Mouse (Mus musculus): Measurements from ENCODE around the gene Bik. TPM values are rescaled to one million over a fixed set of nuclear protein-coding genes. Genes with fewer than 3 reads are reported as not detected.
"Not testable (repeated sequence)": the region's sequence is repeated elsewhere in the genome, so short reads cannot be mapped to it uniquely, and the experiment has no call there.

Bik gene
- total and polyA plus RNA-seq, 2 experiments from 2014 or later = 37.7 to 49.6 TPM

GRCm38 (mm10) chr15:83499211-83499755 is 27.4 kb upstream of the Bik start:
- Histone ChIP-seq H3K27me3 (ENCODE audit: control insufficient read depth, insufficient read depth, low read length) (no peaks in the 10 kb centered on the region), H3K9me3 (replicated peaks; ENCODE audit: control insufficient read depth, low read length) (no peaks in the 10 kb centered on the region), H3K4me3 (ENCODE audit: low read depth, low read length) (no peak overlapping the region), H3K36me3 (replicated peaks; ENCODE audit: control insufficient read depth, insufficient read depth, low read length) (peaks cover 51% of the 10 kb centered on the region; the same call in 1 of the 2 replicates), H3K4me2 (ENCODE audit: low read depth, low read length) (no peak overlapping the region), H3K4me1 (ENCODE audit: control insufficient read depth, insufficient read depth) (no peaks in the 10 kb centered on the region), H3K27ac (ENCODE audit: low read depth) (no peak overlapping the region), H3K9ac (replicated peaks; ENCODE audit: low read depth, low read length) (no peak overlapping the region)
- TF ChIP-seq EP300 (IDR thresholded peaks at IDR 0.05; ENCODE audit: low read depth) (no peak), CTCF (IDR thresholded peaks at IDR 0.05; ENCODE audit: low read depth) (no peak)
- WGBS = 85% methylated on average over 10 of the region's 10 CpGs
- ATAC-seq (ENCODE audit: insufficient read depth, low read depth) (no peak), DNase-seq (ENCODE audit: low spot score) (no peak)

DNA sequence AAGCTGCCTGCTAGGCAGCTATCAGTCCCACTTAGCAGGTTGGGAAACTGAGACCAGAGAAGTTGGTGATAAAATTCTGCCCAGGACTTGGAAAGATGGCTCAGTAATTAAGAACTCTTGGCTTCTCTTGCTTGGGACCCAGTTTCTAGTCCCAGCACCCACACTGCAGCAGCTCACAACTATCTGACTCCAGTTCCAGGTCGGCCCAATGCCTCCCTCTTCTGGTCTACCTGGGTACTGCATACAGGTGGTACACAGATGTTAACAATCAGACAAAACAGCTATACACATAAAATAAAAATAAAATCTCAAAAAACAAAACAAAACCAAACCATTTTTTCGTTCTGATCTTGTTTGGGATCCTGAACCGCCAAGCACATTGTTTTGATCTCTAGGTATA is 26.3 kb upstream of the Bik start:
- H3K4me2 ChIP-seq (ENCODE audit: low read depth, low read length) = no peak overlapping the region
- no peaks in the 10 kb centered on the region for H3K27me3 ChIP-seq (ENCODE audit: control insufficient read depth, insufficient read depth, low read length)
- no peak for ATAC-seq (ENCODE audit: insufficient read depth, low read depth)
- peaks cover 57% of the 10 kb centered on the region; the same call in 1 of the 2 replicates for H3K36me3 ChIP-seq (replicated peaks; ENCODE audit: control insufficient read depth, insufficient read depth, low read length)
- H3K9me3 ChIP-seq (replicated peaks; ENCODE audit: control insufficient read depth, low read length) = no peaks in the 10 kb centered on the region
- H3K4me1 ChIP-seq (ENCODE audit: control insufficient read depth, insufficient read depth) = no peaks in the 10 kb centered on the region
- no peak for TF ChIP-seq EP300 (IDR thresholded peaks at IDR 0.05; ENCODE audit: low read depth)
- peak; percentile 51 for TF ChIP-seq CTCF (IDR thresholded peaks at IDR 0.05; ENCODE audit: low read depth)
- no peak overlapping the region for H3K4me3 ChIP-seq (ENCODE audit: low read depth, low read length)
- WGBS = 53% methylated on average over 3 of the region's 3 CpGs
- H3K9ac ChIP-seq (replicated peaks; ENCODE audit: low read depth, low read length) = no peak overlapping the region
- no peak overlapping the region for H3K27ac ChIP-seq (ENCODE audit: low read depth)
- no peak for DNase-seq (ENCODE audit: low spot score)

DNA sequence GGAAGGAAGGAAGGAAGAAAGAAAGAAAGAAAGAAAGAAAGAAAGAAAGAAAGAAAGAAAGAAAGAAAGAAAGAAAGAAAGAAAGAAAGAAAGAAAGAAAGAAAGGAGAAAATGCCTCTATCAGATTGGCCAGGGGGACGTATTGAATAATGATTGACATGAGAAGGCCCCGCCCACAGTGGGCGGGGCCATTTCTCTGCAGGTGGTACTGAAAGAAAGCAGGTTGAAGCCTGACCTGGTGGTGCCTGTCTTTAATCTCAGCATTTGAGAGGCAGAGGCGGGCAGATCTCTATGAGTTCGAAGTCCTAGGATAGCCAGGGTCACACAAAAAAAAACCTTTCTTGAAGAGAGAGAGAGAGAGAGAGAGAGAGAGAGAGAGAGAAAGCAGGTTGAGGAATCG is 25.2 kb upstream of the Bik start:
- not testable (repeated sequence) for DNase-seq (ENCODE audit: low spot score); H3K9ac ChIP-seq (replicated peaks; ENCODE audit: low read depth, low read length); H3K27ac ChIP-seq (ENCODE audit: low read depth); H3K4me3 ChIP-seq (ENCODE audit: low read depth, low read length); ATAC-seq (ENCODE audit: insufficient read depth, low read depth); H3K4me1 ChIP-seq (ENCODE audit: control insufficient read depth, insufficient read depth); H3K9me3 ChIP-seq (replicated peaks; ENCODE audit: control insufficient read depth, low read length); H3K4me2 ChIP-seq (ENCODE audit: low read depth, low read length); H3K27me3 ChIP-seq (ENCODE audit: control insufficient read depth, insufficient read depth, low read length)
- H3K36me3 ChIP-seq (replicated peaks; ENCODE audit: control insufficient read depth, insufficient read depth, low read length) = peaks cover 47% of the 10 kb centered on the region; the same call in 1 of the 2 replicates
- 78% methylated on average over 6 of the region's 6 CpGs for WGBS

DNA sequence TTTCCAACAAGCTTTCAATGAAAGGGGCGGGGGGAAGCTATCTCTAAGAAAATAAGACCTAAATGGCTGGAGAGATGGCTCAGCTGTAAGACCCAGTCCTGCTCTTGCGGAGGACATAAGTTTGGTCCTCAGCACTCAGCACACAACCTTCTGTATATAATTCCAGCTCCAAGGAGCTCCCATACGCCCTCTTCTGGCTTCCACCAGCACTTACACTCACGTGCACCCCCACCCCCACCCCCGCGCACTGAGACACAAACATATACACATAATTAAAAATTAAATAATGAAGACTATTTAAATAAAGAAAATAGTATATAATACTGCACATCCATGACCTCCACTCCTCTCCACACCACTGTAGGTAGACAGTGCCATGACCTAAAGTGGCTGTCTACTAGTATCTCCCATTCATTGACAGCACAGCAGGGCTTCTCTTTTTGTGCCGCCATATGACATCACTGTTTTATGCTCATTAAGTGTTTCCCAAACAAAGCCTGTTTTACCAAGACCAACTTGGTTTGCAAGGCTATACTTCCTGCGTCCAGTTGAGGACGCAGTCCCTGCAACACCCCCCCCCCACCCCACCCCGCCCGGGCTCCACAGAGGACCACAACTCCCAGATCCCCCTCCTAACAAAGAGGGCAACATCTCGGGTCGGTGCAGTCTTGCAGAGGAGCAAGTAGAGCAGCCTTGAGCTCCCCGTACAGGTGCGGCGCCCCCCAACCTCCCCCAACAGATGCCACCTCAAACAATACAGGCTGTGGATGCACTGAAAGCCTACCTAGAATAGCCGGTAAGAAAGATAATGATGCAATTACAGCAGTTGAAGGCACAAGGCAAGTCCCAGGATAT is 16.5 kb upstream of the Bik start:
- Histone ChIP-seq H3K36me3 (replicated peaks; ENCODE audit: control insufficient read depth, insufficient read depth, low read length) (peaks cover 2% of the 10 kb centered on the region; the same call in 1 of the 2 replicates), H3K4me1 (ENCODE audit: control insufficient read depth, insufficient read depth) (no peaks in the 10 kb centered on the region), H3K27ac (ENCODE audit: low read depth) (no peak overlapping the region), H3K9me3 (replicated peaks; ENCODE audit: control insufficient read depth, low read length) (no peaks in the 10 kb centered on the region), H3K27me3 (ENCODE audit: control insufficient read depth, insufficient read depth, low read length) (no peaks in the 10 kb centered on the region), H3K4me2 (ENCODE audit: low read depth, low read length) (peak overlapping the region; percentile 99), H3K9ac (replicated peaks; ENCODE audit: low read depth, low read length) (peak overlapping the region; percentile 54), H3K4me3 (ENCODE audit: low read depth, low read length) (peak overlapping the region; percentile 59)
- TF ChIP-seq EP300 (IDR thresholded peaks at IDR 0.05; ENCODE audit: low read depth) = no peak
- 0 out of 2 replicates have a peak, but pooled peaks have one; percentile 13 for TF ChIP-seq CTCF (IDR thresholded peaks at IDR 0.05; ENCODE audit: low read depth)
- no peak for DNase-seq (ENCODE audit: low spot score)
- 29% methylated on average over 17 of the region's 17 CpGs for WGBS
- ATAC-seq (ENCODE audit: insufficient read depth, low read depth) = peak; percentile 28; the same call in 1 of the 2 replicates

DNA sequence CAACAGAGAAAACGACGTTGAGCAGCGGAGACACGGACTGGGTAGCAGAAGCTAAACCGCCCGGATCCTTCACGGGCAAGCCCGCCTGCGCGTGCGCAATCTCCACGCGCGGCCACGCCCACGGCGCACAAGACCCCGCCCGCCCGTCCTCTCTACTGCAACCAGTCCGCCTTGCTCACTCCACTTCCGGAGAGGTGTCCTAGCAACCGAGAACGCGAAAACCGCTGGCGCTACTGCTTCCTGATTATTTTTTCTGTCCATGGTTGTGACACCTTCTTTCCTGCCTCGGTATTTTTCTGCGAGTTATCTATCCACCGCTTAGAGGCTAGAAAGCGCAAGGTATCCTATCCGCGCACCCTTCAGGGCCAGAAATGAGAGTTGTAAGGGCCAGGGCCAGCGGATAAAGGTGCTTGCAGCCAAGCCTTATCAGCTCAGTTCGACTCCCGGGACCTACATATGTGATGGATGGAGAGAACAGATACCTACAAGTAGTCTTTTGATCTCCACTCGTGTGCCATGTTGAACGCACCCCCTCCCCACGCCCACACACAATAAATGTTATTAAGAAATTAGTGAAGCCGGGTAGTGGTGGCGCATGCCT is 15.8 kb upstream of the Bik start, which contains the start of gene Ttll1:
TSS of gene Ttll1 (minus strand) at position 89 of the 601 bp plus-strand sequence.
- H3K9ac ChIP-seq (replicated peaks; ENCODE audit: low read depth, low read length) = peak within 1 kb of the TSS; percentile 54
- H3K4me2 ChIP-seq (ENCODE audit: low read depth, low read length) = peak within 1 kb of the TSS; percentile 99
- ATAC-seq (ENCODE audit: insufficient read depth, low read depth) = peak; percentile 98
- WGBS = 9% methylated on average over 41 of the region's 41 CpGs
- H3K4me1 ChIP-seq (ENCODE audit: control insufficient read depth, insufficient read depth) = no peaks in the 10 kb centered on the region
- H3K27me3 ChIP-seq (ENCODE audit: control insufficient read depth, insufficient read depth, low read length) = no peaks in the 10 kb centered on the region
- H3K36me3 ChIP-seq (replicated peaks; ENCODE audit: control insufficient read depth, insufficient read depth, low read length) = no peaks in the 10 kb centered on the region
- H3K4me3 ChIP-seq (ENCODE audit: low read depth, low read length) = peak within 1 kb of the TSS; percentile 59
- TF ChIP-seq CTCF (IDR thresholded peaks at IDR 0.05; ENCODE audit: low read depth) (no peak), EP300 (IDR thresholded peaks at IDR 0.05; ENCODE audit: low read depth) (no peak)
- peak; percentile 94 for DNase-seq (ENCODE audit: low spot score)
- H3K9me3 ChIP-seq (replicated peaks; ENCODE audit: control insufficient read depth, low read length) = no peaks in the 10 kb centered on the region
- H3K27ac ChIP-seq (ENCODE audit: low read depth) = no peak within 1 kb of the TSS

Measured in heart, postnatal 0 days (tissue).